Mouse (Mus musculus) common myeloid progenitor, adult 5-6 weeks (primary cell): ENCODE results near the gene Mettl24. TPM values are rescaled to one million over a fixed set of nuclear protein-coding genes. Genes with fewer than 3 reads are reported as not detected.
"Not testable (repeated sequence)": the region's sequence is repeated elsewhere in the genome, so short reads cannot be mapped to it uniquely, and the experiment has no call there.

Source experiments
- ATAC-seq: replicated peaks from 2 replicates; pipeline ENCODE4 v1.8.0; 2016; ENCODE audit warnings: low read depth, mild to moderate bottlenecking, moderate TSS enrichment, inconsistent platforms; ENCODE audit not compliant: poor library complexity, severe bottlenecking
- total RNA-seq: library from RNA; stranded (forward); fragments of 200-1000, 187-1606 nt; gene quantifications from 2 replicates; pipeline ENCODE4 v1.2.3, GENCODE M21; 2017

The Mettl24 gene
- total RNA-seq, 1 experiment from 2014 or later, result not detected

GRCm38 (mm10) chr10:40730200-40730599 is 47.1 kb downstream of the Mettl24 start:
- ATAC-seq, result no peak

GRCm38 (mm10) chr10:40733291-40733690 is 50.2 kb downstream of the Mettl24 start:
- ATAC-seq, result no peak

GRCm38 (mm10) chr10:40736172-40736571 is 53.1 kb downstream of the Mettl24 start:
- no peak for ATAC-seq

- no peak for ATAC-seq
Observed at GRCm38 (mm10) chr10:40737274-40738112, 54.4 kb downstream of the Mettl24 start.

GRCm38 (mm10) chr10:40740696-40741095 is 57.6 kb downstream of the Mettl24 start:
- no peak for ATAC-seq

- no peak for ATAC-seq
Observed at GRCm38 (mm10) chr10:40750293-40751047, 67.4 kb downstream of the Mettl24 start.

GRCm38 (mm10) chr10:40751157-40751556 is 68.1 kb downstream of the Mettl24 start:
- no peak for ATAC-seq

GRCm38 (mm10) chr10:40753036-40753435 is 70.0 kb downstream of the Mettl24 start:
- ATAC-seq, result no peak

GRCm38 (mm10) chr10:40758171-40759010 is 75.3 kb downstream of the Mettl24 start:
- ATAC-seq, result no peak

GRCm38 (mm10) chr10:40759391-40760194 is 76.5 kb downstream of the Mettl24 start:
- not testable (repeated sequence) for ATAC-seq

- ATAC-seq, result no peak
Observed at GRCm38 (mm10) chr10:40760195-40761009, 77.3 kb downstream of the Mettl24 start.

- no peak for ATAC-seq
Observed at GRCm38 (mm10) chr10:40761010-40761752, 78.1 kb downstream of the Mettl24 start.

- no peak for ATAC-seq
Observed at GRCm38 (mm10) chr10:40762624-40763023, 79.5 kb downstream of the Mettl24 start.

- ATAC-seq, result no peak
Observed at GRCm38 (mm10) chr10:40763084-40763720, 80.1 kb downstream of the Mettl24 start.

- ATAC-seq, result no peak
Observed at GRCm38 (mm10) chr10:40772266-40772665, 89.2 kb downstream of the Mettl24 start.

GRCm38 (mm10) chr10:40775151-40775550 is 92.1 kb downstream of the Mettl24 start:
- ATAC-seq, result no peak

- ATAC-seq, result no peak
Observed at GRCm38 (mm10) chr10:40775655-40776054, 92.6 kb downstream of the Mettl24 start.

- no peak for ATAC-seq
Observed at GRCm38 (mm10) chr10:40777171-40777570, 94.1 kb downstream of the Mettl24 start.
